Mouse (Mus musculus) gastrocnemius, adult 2 months (tissue): ENCODE measurements around the gene Nutm2. TPM values are rescaled to one million over a fixed set of nuclear protein-coding genes. Genes with fewer than 3 reads are reported as not detected.

Experiments
- total RNA-seq, 2 experiments: library from RNA; stranded (reverse); gene quantifications; 2 replicates each; pipeline ENCODE4 v1.2.3; 2021

The Nutm2 gene
- total RNA-seq, 2 experiments from 2014 or later: not detected

Other genes starting within 250 kb of the Nutm2 start
- gene Gm906, start 217.0 kb upstream of the Nutm2 start, total RNA-seq: not detected
- 1 to 10 TPM; 4.2 to 5.4 TPM for gene Fbxw17, start 49.4 kb upstream of the Nutm2 start, total RNA-seq
- not detected for gene Gm47429, start 23.4 kb upstream of the Nutm2 start, total RNA-seq
- gene Gm904, start 175.9 kb downstream of the Nutm2 start, total RNA-seq: not detected
- gene Gm8765, start 231.0 kb downstream of the Nutm2 start, total RNA-seq: not detected